Comparison of ENCODE assay signal across 10 mouse cellular contexts in the genomic region with DNA sequence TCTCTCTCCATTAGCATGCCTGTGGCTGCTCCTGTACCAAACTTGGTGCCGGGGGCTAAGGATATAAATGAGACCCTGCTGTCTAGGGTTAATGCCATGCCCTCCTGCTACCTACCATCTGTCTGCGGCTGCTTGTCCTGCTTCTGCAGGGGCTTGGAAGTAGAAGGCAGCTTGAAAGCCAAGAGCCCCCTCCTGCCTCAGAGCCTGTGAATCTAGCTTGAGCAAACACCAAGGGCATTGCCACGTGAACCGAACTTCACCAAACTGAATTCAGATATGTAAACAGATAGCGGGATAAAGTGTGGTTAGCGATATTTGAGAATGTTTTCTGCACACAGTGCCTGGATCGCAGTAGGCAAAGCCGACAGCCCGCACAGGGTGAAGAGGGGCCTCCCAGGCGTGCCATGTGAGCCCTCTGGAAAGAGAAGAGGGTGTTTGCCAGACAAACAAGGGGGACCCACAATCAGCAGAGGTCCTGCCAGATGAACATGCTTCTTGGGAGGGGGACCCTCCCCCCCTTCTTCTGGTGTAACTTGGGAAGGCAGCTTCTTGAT.
DNase-seq lines count a peak whose midpoint lies in the region; ATAC-seq lines count a peak whose summit lies in the region.
"Had no signal": no experiment of that assay in that cellular context is flagged by ENCODE, and none has a peak within 500 bp of the region (broad histone marks: within the 10 kb centered on the region; RNA-seq: fewer than 3 reads in every experiment).

No protein-coding gene starts in this region.

- H3K27me3 ChIP-seq in neural tube, embryonic 11.5 days (ENCODE audit: control insufficient read depth, insufficient read depth, low read length) = no peaks in the 10 kb centered on the region

- peaks cover 3% of the 10 kb centered on the region for H3K36me3 ChIP-seq in neural tube, embryonic 11.5 days (ENCODE audit: control insufficient read depth, insufficient read depth, low read length)

- H3K27ac ChIP-seq in neural tube, embryonic 11.5 days (ENCODE audit: low read depth, low read length) = peak overlapping the region; percentile 51; the same call in 1 of the 2 replicates

- no peaks in the 10 kb centered on the region for H3K9me3 ChIP-seq in neural tube, embryonic 11.5 days (ENCODE audit: control insufficient read depth, low read length)

- no peak overlapping the region for H3K4me3 ChIP-seq in neural tube, embryonic 11.5 days (ENCODE audit: low read depth, low read length)

- WGBS in neural tube, embryonic 11.5 days = 73% methylated on average over 10 of the region's 10 CpGs

- ATAC-seq in neural tube, embryonic 11.5 days (ENCODE audit: insufficient read depth, low FRiP score, low TSS enrichment) = peak; percentile 65; the same call in 1 of the 2 replicates
- no peak for ATAC-seq in megakaryocyte-erythroid progenitor cell, adult 5-6 weeks (replicated peaks; ENCODE audit: low FRiP score, low TSS enrichment, poor library complexity, severe bottlenecking)

- H3K9ac ChIP-seq in neural tube, embryonic 11.5 days (ENCODE audit: low read length) = no peak overlapping the region

- no peak overlapping the region for H3K4me2 ChIP-seq in neural tube, embryonic 11.5 days (ENCODE audit: low read depth)

- DNase-seq in cerebellum, postnatal 10 days = peak; percentile 56 to 76
- no peak for DNase-seq in cerebellum, adult 8-10 months
- peak; percentile 24 for DNase-seq in neural tube, embryonic 11.5 days (ENCODE audit: low spot score)
- DNase-seq in neural tube, embryonic 10.5 days (ENCODE audit: extremely low spot score, low spot score) = no peak
- peak; percentile 11 for DNase-seq in lung, postnatal 10 days
- no peak for DNase-seq in adrenal gland, postnatal 10 days
- no peak for DNase-seq in layer of hippocampus, postnatal 36 days
- DNase-seq: kidney, adult 18-20 months; spleen, adult 18-20 months had no signal

- peaks cover 3% of the 10 kb centered on the region; the same call in 1 of the 2 replicates for H3K4me1 ChIP-seq in neural tube, embryonic 11.5 days (ENCODE audit: control insufficient read depth, insufficient read depth, low read length)

Comparison
In these comparisons a context has a peak if more than half of its experiments do, and no peak if none do; other contexts are left out.
1. DNase-seq: peak in cerebellum, postnatal 10 days (2 of 2), neural tube, embryonic 11.5 days (single experiment) and lung, postnatal 10 days (single experiment); none in cerebellum, adult 8-10 months (single experiment), neural tube, embryonic 10.5 days (single experiment), adrenal gland, postnatal 10 days (single experiment) and layer of hippocampus, postnatal 36 days (0 of 2).